Mouse (Mus musculus): ENCODE measurements around the gene Dhrs4. TPM values are rescaled to one million over a fixed set of nuclear protein-coding genes. Genes with fewer than 3 reads are reported as not detected.

Dhrs4 gene
- total and polyA plus RNA-seq, 2 experiments from 2014 or later: 15.8 to 29.6 TPM

DNA sequence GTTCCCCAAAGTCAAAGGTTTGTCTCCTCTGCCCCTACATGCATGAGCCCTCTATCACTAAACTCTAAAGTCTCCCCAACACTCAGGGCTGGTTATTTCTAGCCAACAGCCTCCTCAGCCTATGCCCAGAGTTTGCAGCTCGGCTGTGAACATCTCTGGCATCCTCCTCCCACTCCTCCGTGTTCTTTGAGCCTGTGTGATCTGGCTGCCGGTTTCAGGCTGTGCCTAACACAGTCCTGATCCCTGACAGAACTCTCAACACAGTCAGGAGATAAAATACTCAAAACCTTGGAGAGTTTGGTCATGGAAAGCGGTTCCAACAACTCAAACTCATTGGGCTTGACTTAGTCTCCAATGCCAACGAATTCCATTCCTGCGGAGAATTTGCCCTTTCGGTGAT is 11.4 kb upstream of the Dhrs4 start:
- TF ChIP-seq CTCF (IDR thresholded peaks at IDR 0.05; ENCODE audit: low read depth): no peak
- no peaks in the 10 kb centered on the region for H3K36me3 ChIP-seq (ENCODE audit: insufficient read depth, low read length)
- no peaks in the 10 kb centered on the region for H3K9me3 ChIP-seq (ENCODE audit: low read length)
- no peak overlapping the region for H3K4me3 ChIP-seq (ENCODE audit: low read length)
- DNase-seq (ENCODE audit: low spot score) (no peak), ATAC-seq (no peak)
- no peaks in the 10 kb centered on the region for H3K27me3 ChIP-seq (ENCODE audit: insufficient read depth, low read length)
- no peak overlapping the region for H3K9ac ChIP-seq (replicated peaks; ENCODE audit: low read length)
- H3K4me1 ChIP-seq (ENCODE audit: insufficient read depth, low read length): no peaks in the 10 kb centered on the region
- H3K4me2 ChIP-seq (ENCODE audit: low read depth, low read length): no peak overlapping the region
- 86% methylated on average over 7 of the region's 7 CpGs for WGBS
- no peak overlapping the region for H3K27ac ChIP-seq

- Histone ChIP-seq H3K4me3 (ENCODE audit: low read length) (no peak overlapping the region), H3K9ac (replicated peaks; ENCODE audit: low read length) (no peak overlapping the region), H3K4me2 (ENCODE audit: low read depth, low read length) (no peak overlapping the region), H3K27me3 (ENCODE audit: insufficient read depth, low read length) (no peaks in the 10 kb centered on the region), H3K4me1 (ENCODE audit: insufficient read depth, low read length) (no peaks in the 10 kb centered on the region), H3K9me3 (ENCODE audit: low read length) (no peaks in the 10 kb centered on the region), H3K27ac (no peak overlapping the region), H3K36me3 (ENCODE audit: insufficient read depth, low read length) (no peaks in the 10 kb centered on the region)
- ATAC-seq: no peak
- TF ChIP-seq CTCF (IDR thresholded peaks at IDR 0.05; ENCODE audit: low read depth): no peak
- WGBS: 94% methylated on average over 2 of the region's 2 CpGs
- DNase-seq (ENCODE audit: low spot score): no peak
Observed at GRCm38 (mm10) chr14:55468301-55468741, 10.2 kb upstream of the Dhrs4 start.

- DNase-seq (ENCODE audit: low spot score) (no peak), ATAC-seq (no peak)
- TF ChIP-seq CTCF (IDR thresholded peaks at IDR 0.05; ENCODE audit: low read depth): no peak
- 90% methylated on average over 2 of the region's 2 CpGs for WGBS
- Histone ChIP-seq H3K27ac (no peak overlapping the region), H3K4me1 (ENCODE audit: insufficient read depth, low read length) (no peaks in the 10 kb centered on the region), H3K9ac (replicated peaks; ENCODE audit: low read length) (no peak overlapping the region), H3K9me3 (ENCODE audit: low read length) (no peaks in the 10 kb centered on the region), H3K4me2 (ENCODE audit: low read depth, low read length) (no peak overlapping the region), H3K36me3 (ENCODE audit: insufficient read depth, low read length) (no peaks in the 10 kb centered on the region), H3K4me3 (ENCODE audit: low read length) (no peak overlapping the region), H3K27me3 (ENCODE audit: insufficient read depth, low read length) (no peaks in the 10 kb centered on the region)
Observed at GRCm38 (mm10) chr14:55469041-55469440, 9.5 kb upstream of the Dhrs4 start.

DNA sequence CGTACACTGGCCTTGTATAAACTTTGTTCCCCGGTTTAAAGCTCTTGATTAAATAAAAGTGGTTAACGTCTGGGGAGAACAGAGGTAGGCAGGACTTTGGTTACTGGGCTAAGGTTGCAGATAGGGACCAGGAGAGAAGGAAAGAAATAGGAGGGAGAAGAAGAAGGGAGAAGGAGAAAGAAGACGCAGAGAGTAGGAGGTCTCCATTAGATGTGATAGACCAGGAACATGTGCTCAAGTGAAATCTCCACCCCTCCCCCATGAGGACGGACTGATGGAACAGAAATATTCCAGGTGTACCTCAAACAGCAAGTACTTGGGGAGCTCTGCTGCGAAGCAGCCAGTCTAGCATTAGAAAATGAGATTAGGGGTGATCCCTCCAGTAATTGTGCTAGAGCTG is 8.7 kb upstream of the Dhrs4 start:
- WGBS: 89% methylated on average over 6 of the region's 6 CpGs
- no peak overlapping the region for H3K4me3 ChIP-seq (ENCODE audit: low read length)
- ATAC-seq (no peak), DNase-seq (ENCODE audit: low spot score) (no peak)
- no peak for TF ChIP-seq CTCF (IDR thresholded peaks at IDR 0.05; ENCODE audit: low read depth)
- no peaks in the 10 kb centered on the region for H3K27me3 ChIP-seq (ENCODE audit: insufficient read depth, low read length)
- no peak overlapping the region for H3K4me2 ChIP-seq (ENCODE audit: low read depth, low read length)
- H3K36me3 ChIP-seq (ENCODE audit: insufficient read depth, low read length): no peaks in the 10 kb centered on the region
- no peaks in the 10 kb centered on the region for H3K9me3 ChIP-seq (ENCODE audit: low read length)
- no peaks in the 10 kb centered on the region for H3K4me1 ChIP-seq (ENCODE audit: insufficient read depth, low read length)
- H3K9ac ChIP-seq (replicated peaks; ENCODE audit: low read length): no peak overlapping the region
- no peak overlapping the region for H3K27ac ChIP-seq

DNA sequence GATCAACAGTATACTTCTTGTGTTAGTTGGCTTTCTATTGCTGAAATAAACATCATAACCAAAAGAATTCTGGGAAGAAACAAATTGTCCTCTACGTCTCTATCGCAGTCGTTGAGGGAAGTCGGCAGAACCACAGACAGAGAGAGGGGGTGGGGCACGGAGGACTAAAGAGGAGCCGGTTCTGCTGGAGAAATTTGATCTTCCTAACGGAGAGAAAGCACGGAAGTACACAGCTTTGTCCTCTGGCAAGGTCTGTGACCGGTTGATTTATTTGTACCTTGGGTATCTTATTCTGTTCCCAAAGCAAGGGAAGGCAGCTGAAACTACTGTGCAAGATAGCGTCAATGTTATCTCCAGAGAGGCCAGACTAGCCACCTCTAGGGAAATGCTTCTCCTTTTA is 7.8 kb upstream of the Dhrs4 start:
- Histone ChIP-seq H3K27me3 (ENCODE audit: insufficient read depth, low read length) (no peaks in the 10 kb centered on the region), H3K4me2 (ENCODE audit: low read depth, low read length) (no peak overlapping the region), H3K4me1 (ENCODE audit: insufficient read depth, low read length) (no peaks in the 10 kb centered on the region), H3K27ac (no peak overlapping the region), H3K9ac (replicated peaks; ENCODE audit: low read length) (no peak overlapping the region), H3K36me3 (ENCODE audit: insufficient read depth, low read length) (no peaks in the 10 kb centered on the region), H3K4me3 (ENCODE audit: low read length) (no peak overlapping the region), H3K9me3 (ENCODE audit: low read length) (no peaks in the 10 kb centered on the region)
- no peak for TF ChIP-seq CTCF (IDR thresholded peaks at IDR 0.05; ENCODE audit: low read depth)
- ATAC-seq (no peak), DNase-seq (ENCODE audit: low spot score) (no peak)
- WGBS: 16% methylated on average over 10 of the region's 10 CpGs

- Histone ChIP-seq H3K9ac (replicated peaks; ENCODE audit: low read length) (no peak overlapping the region), H3K9me3 (ENCODE audit: low read length) (no peaks in the 10 kb centered on the region), H3K27me3 (ENCODE audit: insufficient read depth, low read length) (no peaks in the 10 kb centered on the region), H3K4me3 (ENCODE audit: low read length) (no peak overlapping the region), H3K4me2 (ENCODE audit: low read depth, low read length) (no peak overlapping the region), H3K36me3 (ENCODE audit: insufficient read depth, low read length) (no peaks in the 10 kb centered on the region), H3K27ac (no peak overlapping the region), H3K4me1 (ENCODE audit: insufficient read depth, low read length) (no peaks in the 10 kb centered on the region)
- WGBS: 60% methylated on average over 2 of the region's 2 CpGs
- TF ChIP-seq CTCF (IDR thresholded peaks at IDR 0.05; ENCODE audit: low read depth): no peak
- DNase-seq (ENCODE audit: low spot score) (no peak), ATAC-seq (no peak)
Observed at GRCm38 (mm10) chr14:55475654-55476053, 2.9 kb upstream of the Dhrs4 start.

- Histone ChIP-seq H3K27me3 (ENCODE audit: insufficient read depth, low read length) (no peaks in the 10 kb centered on the region), H3K9ac (replicated peaks; ENCODE audit: low read length) (no peak overlapping the region), H3K4me3 (ENCODE audit: low read length) (no peak overlapping the region), H3K27ac (no peak overlapping the region), H3K4me1 (ENCODE audit: insufficient read depth, low read length) (no peaks in the 10 kb centered on the region), H3K9me3 (ENCODE audit: low read length) (no peaks in the 10 kb centered on the region), H3K36me3 (ENCODE audit: insufficient read depth, low read length) (no peaks in the 10 kb centered on the region), H3K4me2 (ENCODE audit: low read depth, low read length) (no peak overlapping the region)
- 100% methylated on average over 1 of the region's 1 CpGs for WGBS
- no peak for ATAC-seq
- DNase-seq (ENCODE audit: low spot score): no peak
- no peak for TF ChIP-seq CTCF (IDR thresholded peaks at IDR 0.05; ENCODE audit: low read depth)
Observed at GRCm38 (mm10) chr14:55477421-55477820, 1.1 kb upstream of the Dhrs4 start.

Measured in hindbrain, postnatal 0 days (tissue).